Mouse (Mus musculus) lung, embryonic 16.5 days (tissue): ENCODE results near the gene Cox6b2. TPM values are rescaled to one million over a fixed set of nuclear protein-coding genes. Genes with fewer than 3 reads are reported as not detected.

Source experiments
- polyA plus RNA-seq: library from polyadenylated mRNA; unstranded; fragments of >200 nt; fragmentation: Nextera tagmentation; extraction: Ambion mirVana; gene quantifications from 2 replicates; pipeline ENCODE4 v1.2.1, GENCODE M21; 2015

Cox6b2 gene
- polyA plus RNA-seq, 1 experiment from 2014 or later, result 77.9 TPM

Other genes with a start within 250 kb of the Cox6b2 start
- 28.6 and 34.6 TPM in 2 replicates for gene Tnnt1, start 236.7 kb downstream of the Cox6b2 start, polyA plus RNA-seq
- gene Tnni3, start 228.9 kb downstream of the Cox6b2 start, polyA plus RNA-seq, result 77.2 and 102 TPM in 2 replicates
- 4.7 TPM in 2 replicates for gene Dnaaf3, start 220.6 kb downstream of the Cox6b2 start, polyA plus RNA-seq
- gene Syt5, start 205.6 kb downstream of the Cox6b2 start, polyA plus RNA-seq, result 5.5 and 8.3 TPM in 2 replicates
- gene Ptprh, start 149.1 kb downstream of the Cox6b2 start, polyA plus RNA-seq, result not detected in 2 replicates
- gene Tmem86b, start 121.7 kb downstream of the Cox6b2 start, polyA plus RNA-seq, result 0.69 and 1.7 TPM in 2 replicates
- 3.5 and 3.9 TPM in 2 replicates for gene Ppp6r1, start 94.1 kb downstream of the Cox6b2 start, polyA plus RNA-seq
- 85.7 and 90.9 TPM in 2 replicates for gene Hspbp1, start 68.0 kb downstream of the Cox6b2 start, polyA plus RNA-seq
- gene Brsk1, start 62.5 kb downstream of the Cox6b2 start, polyA plus RNA-seq, result 0.68 and 0.74 TPM in 2 replicates
- 0.14 TPM in 1 of 2 replicates, not detected in the other for gene Tmem150b, start 27.8 kb downstream of the Cox6b2 start, polyA plus RNA-seq
- gene Kmt5c, start 13.0 kb downstream of the Cox6b2 start, polyA plus RNA-seq, result 57.2 and 60.2 TPM in 2 replicates
- gene Fam71e2, start 18.2 kb upstream of the Cox6b2 start, polyA plus RNA-seq, result not detected in 2 replicates
- gene Il11, start 29.8 kb upstream of the Cox6b2 start, polyA plus RNA-seq, result 0.18 and 0.19 TPM in 2 replicates
- gene Tmem190, start 29.8 kb upstream of the Cox6b2 start, polyA plus RNA-seq, result 0.34 and 0.48 TPM in 2 replicates
- gene Tmem238, start 36.6 kb upstream of the Cox6b2 start, polyA plus RNA-seq, result 14.7 and 17.9 TPM in 2 replicates
- gene Rpl28, start 39.8 kb upstream of the Cox6b2 start, polyA plus RNA-seq, result 337 and 342 TPM in 2 replicates
- gene Ube2s, start 59.5 kb upstream of the Cox6b2 start, polyA plus RNA-seq, result 355 and 372 TPM in 2 replicates
- 0.99 and 1.2 TPM in 2 replicates for gene Shisa7, start 91.6 kb upstream of the Cox6b2 start, polyA plus RNA-seq
- 14.1 and 15.7 TPM in 2 replicates for gene Isoc2b, start 117.2 kb upstream of the Cox6b2 start, polyA plus RNA-seq
- gene Isoc2a, start 124.1 kb upstream of the Cox6b2 start, polyA plus RNA-seq, result 0.87 and 1.3 TPM in 2 replicates
- 0.21 TPM in 1 of 2 replicates, not detected in the other for gene Gm36210, start 153.4 kb upstream of the Cox6b2 start, polyA plus RNA-seq
- 3.4 and 3.7 TPM in 2 replicates for gene Zfp628, start 162.1 kb upstream of the Cox6b2 start, polyA plus RNA-seq
- 2.5 and 2.7 TPM in 2 replicates for gene Nat14, start 168.9 kb upstream of the Cox6b2 start, polyA plus RNA-seq
- 2.1 and 2.4 TPM in 2 replicates for gene Ssc5d, start 172.7 kb upstream of the Cox6b2 start, polyA plus RNA-seq
- 0.85 and 1.0 TPM in 2 replicates for gene Sbk2, start 211.3 kb upstream of the Cox6b2 start, polyA plus RNA-seq
- gene Sbk3, start 218.1 kb upstream of the Cox6b2 start, polyA plus RNA-seq, result 0.72 and 1.0 TPM in 2 replicates
- 32.3 and 35.0 TPM in 2 replicates for gene Zfp579, start 243.1 kb upstream of the Cox6b2 start, polyA plus RNA-seq